Mouse (Mus musculus) heart, postnatal 0 days (tissue): ENCODE data around the gene Pcbp4. TPM values are rescaled to one million over a fixed set of nuclear protein-coding genes. Genes with fewer than 3 reads are reported as not detected.

Experiments
- ATAC-seq: fragments of 200-750 bp; cut with Nextera tagmentation; 2 replicates; pipeline ENCODE4 v1.8.0; 2017; ENCODE audit warnings: low read depth, moderate number of reproducible peaks, moderate library complexity; ENCODE audit not compliant: insufficient read depth
- DNase-seq: peaks from one replicate; pipeline ENCODE4 v3.0.0-alpha.2; 2016; ENCODE audit warnings: low spot score
- H3K27ac ChIP-seq: fragments of 300-500 bp; sonication (generic); 2 replicates; pipeline ENCODE4 v1.5.1; 2014; ENCODE audit warnings: low read depth, mild to moderate bottlenecking
- H3K27me3 ChIP-seq: fragments of 300-500 bp; sonication (generic); 2 replicates; pipeline ENCODE4 v1.6.1; 2014; ENCODE audit warnings: low read length, mixed read lengths; ENCODE audit not compliant: control insufficient read depth, insufficient read depth
- H3K36me3 ChIP-seq: fragments of 300-500 bp; sonication (generic); replicated peaks from 2 replicates; pipeline ENCODE4 v1.6.1; 2014; ENCODE audit warnings: low read length, mixed read lengths; ENCODE audit not compliant: control insufficient read depth, insufficient read depth
- H3K4me1 ChIP-seq: fragments of 300-500 bp; sonication (generic); 2 replicates; pipeline ENCODE4 v1.6.1; 2014; ENCODE audit warnings: antibody characterized with exemption; ENCODE audit not compliant: control insufficient read depth, insufficient read depth
- H3K4me2 ChIP-seq: fragments of 300-500 bp; sonication (generic); 2 replicates; pipeline ENCODE4 v1.6.1; 2014; ENCODE audit warnings: low read depth, mild to moderate bottlenecking, low read length, moderate library complexity
- H3K4me3 ChIP-seq: fragments of 300-500 bp; sonication (generic); 2 replicates; pipeline ENCODE4 v1.5.1; 2014; ENCODE audit warnings: low read depth, low read length
- H3K9ac ChIP-seq: fragments of 300-500 bp; sonication (generic); replicated peaks from 2 replicates; pipeline ENCODE4 v1.6.1; 2014; ENCODE audit warnings: low read depth, low read length, mixed read lengths
- H3K9me3 ChIP-seq: fragments of 300-500 bp; sonication (generic); replicated peaks from 2 replicates; pipeline ENCODE4 v1.6.1; 2016; ENCODE audit warnings: low read length; ENCODE audit not compliant: control insufficient read depth
- CTCF ChIP-seq: IDR thresholded peaks from 2 replicates; pipeline ENCODE4 v1.5.1; 2016; ENCODE audit warnings: antibody characterized with exemption, control low read depth, low read depth
- EP300 ChIP-seq: IDR thresholded peaks from 2 replicates; pipeline ENCODE4 v1.6.1; 2016; ENCODE audit warnings: antibody characterized with exemption, low read depth
- WGBS: fragments of 180-500 bp; shearing (Covaris S2); extraction: QIAGEN DNeasy Blood & Tissue Kit; methylation state at CpG from one replicate; pipeline ENCODE4 v1.1.7; 2014; 5-methylcytosine and 5-hydroxymethylcytosine counted together
- polyA plus RNA-seq: library from polyadenylated mRNA; unstranded; fragments of >200 nt; fragmentation: Nextera tagmentation; extraction: Ambion mirVana; gene quantifications from 2 replicates; pipeline ENCODE4 v1.2.1, GENCODE M21; 2015
- total RNA-seq: library from RNA; depleted of rRNA; stranded (reverse); fragments of >200 nt; gene quantifications from 2 replicates; pipeline ENCODE4 v1.2.3, GENCODE M21; 2014; ENCODE audit warnings: low replicate concordance

The Pcbp4 gene
- total and polyA plus RNA-seq, 2 experiments from 2014 or later = 44.1 to 157 TPM

- Histone ChIP-seq H3K4me1 (peaks cover 21% of the 10 kb centered on the region), H3K27ac (no peak overlapping the region), H3K27me3 (no peaks in the 10 kb centered on the region), H3K4me3 (no peak overlapping the region), H3K9ac (no peak overlapping the region), H3K9me3 (0 out of 2 replicates have a peak, but pooled peaks cover 3% of the 10 kb centered on the region), H3K36me3 (no peaks in the 10 kb centered on the region), H3K4me2 (no peak overlapping the region)
- ATAC-seq = no peak
- TF ChIP-seq CTCF (no peak), EP300 (no peak)
- no peak for DNase-seq
- 48% methylated on average over 9 of the region's 9 CpGs for WGBS
Measured at GRCm38 (mm10) chr9:106411091-106411594, 41.9 kb upstream of the Pcbp4 start.

- H3K27ac ChIP-seq = no peak overlapping the region; the same call in 1 of the 2 replicates
Measured at GRCm38 (mm10) chr9:106411729-106412128, 41.4 kb upstream of the Pcbp4 start.

GRCm38 (mm10) chr9:106412210-106412609, 40.9 kb upstream of the Pcbp4 start:
- H3K27ac ChIP-seq = no peak overlapping the region; the same call in 1 of the 2 replicates
- no peaks in the 10 kb centered on the region for H3K36me3 ChIP-seq
- H3K4me2 ChIP-seq = no peak overlapping the region
- no peak for TF ChIP-seq EP300
- H3K9me3 ChIP-seq = 0 out of 2 replicates have a peak, but pooled peaks cover 3% of the 10 kb centered on the region
- DNase-seq (no peak), ATAC-seq (no peak)
- H3K9ac ChIP-seq = no peak overlapping the region
- H3K27me3 ChIP-seq = no peaks in the 10 kb centered on the region
- 79% methylated on average over 3 of the region's 3 CpGs for WGBS
- peaks cover 15% of the 10 kb centered on the region for H3K4me1 ChIP-seq
- no peak overlapping the region for H3K4me3 ChIP-seq

More at GRCm38 (mm10) chr9:106411729-106412128, 41.4 kb upstream of the Pcbp4 start:
- H3K4me3 ChIP-seq = no peak overlapping the region
- no peaks in the 10 kb centered on the region for H3K36me3 ChIP-seq
- H3K9ac ChIP-seq = no peak overlapping the region
- H3K27me3 ChIP-seq = no peaks in the 10 kb centered on the region
- TF ChIP-seq CTCF (no peak), EP300 (no peak)
- ATAC-seq = no peak
- 0 out of 2 replicates have a peak, but pooled peaks cover 3% of the 10 kb centered on the region for H3K9me3 ChIP-seq
- WGBS = 53% methylated on average over 6 of the region's 6 CpGs
- no peak overlapping the region for H3K4me2 ChIP-seq
- DNase-seq = no peak
- H3K4me1 ChIP-seq = peaks cover 15% of the 10 kb centered on the region

- no peak overlapping the region for H3K9ac ChIP-seq
- H3K4me1 ChIP-seq = peaks cover 14% of the 10 kb centered on the region
- H3K4me2 ChIP-seq = no peak overlapping the region
- no peaks in the 10 kb centered on the region for H3K36me3 ChIP-seq
- no peak overlapping the region for H3K27ac ChIP-seq
- TF ChIP-seq EP300 (no peak), CTCF (no peak)
- ATAC-seq (no peak), DNase-seq (no peak)
- 88% methylated on average over 5 of the region's 5 CpGs for WGBS
- no peaks in the 10 kb centered on the region for H3K27me3 ChIP-seq
- H3K9me3 ChIP-seq = 0 out of 2 replicates have a peak, but pooled peaks cover 3% of the 10 kb centered on the region
- H3K4me3 ChIP-seq = no peak overlapping the region
Measured at GRCm38 (mm10) chr9:106413606-106414005, 39.5 kb upstream of the Pcbp4 start.

- ATAC-seq = no peak
- H3K27ac ChIP-seq = no peak overlapping the region; the same call in 1 of the 2 replicates
- H3K4me1 ChIP-seq = peaks cover 13% of the 10 kb centered on the region
- TF ChIP-seq EP300 (no peak), CTCF (no peak)
- no peaks in the 10 kb centered on the region for H3K36me3 ChIP-seq
- peaks cover 12% of the 10 kb centered on the region; the same call in 1 of the 2 replicates for H3K27me3 ChIP-seq
- H3K4me3 ChIP-seq = no peak overlapping the region
- DNase-seq = no peak
- H3K4me2 ChIP-seq = no peak overlapping the region
- H3K9me3 ChIP-seq = no peaks in the 10 kb centered on the region
- no peak overlapping the region for H3K9ac ChIP-seq
- 51% methylated on average over 6 of the region's 6 CpGs for WGBS
Measured at GRCm38 (mm10) chr9:106416826-106417225, 36.3 kb upstream of the Pcbp4 start.
